Mouse (Mus musculus): ENCODE measurements around the gene Dennd1b.
A peak's percentile ranks its signal among the peaks of the same experiment; 100 is the strongest.

The Dennd1b gene

GRCm38 (mm10) chr1:138962266-138963101, 751 bp upstream of the Dennd1b start:
- DNase-seq (ENCODE audit: low spot score): no peak

- DNase-seq (ENCODE audit: low spot score): no peak
These were observed 728 bp downstream of the Dennd1b start for GRCm38 (mm10) chr1:138963868-138964458.

GRCm38 (mm10) chr1:138965069-138965468, 1.8 kb downstream of the Dennd1b start:
- DNase-seq (ENCODE audit: low spot score): no peak

GRCm38 (mm10) chr1:138965511-138965910, 2.3 kb downstream of the Dennd1b start:
- no peak for DNase-seq (ENCODE audit: low spot score)

GRCm38 (mm10) chr1:138967450-138967849, 4.2 kb downstream of the Dennd1b start:
- no peak for DNase-seq (ENCODE audit: low spot score)

GRCm38 (mm10) chr1:138970053-138970452, 6.8 kb downstream of the Dennd1b start:
- DNase-seq (ENCODE audit: low spot score): no peak

- no peak for DNase-seq (ENCODE audit: low spot score)
These were observed 10.4 kb downstream of the Dennd1b start for GRCm38 (mm10) chr1:138973541-138974224.

GRCm38 (mm10) chr1:138974836-138975235, 11.6 kb downstream of the Dennd1b start:
- DNase-seq (ENCODE audit: low spot score): no peak

- DNase-seq (ENCODE audit: low spot score): no peak
These were observed 12.7 kb downstream of the Dennd1b start for GRCm38 (mm10) chr1:138975945-138976344.

- no peak for DNase-seq (ENCODE audit: low spot score)
These were observed 19.0 kb downstream of the Dennd1b start for GRCm38 (mm10) chr1:138982203-138982602.

- DNase-seq (ENCODE audit: low spot score): no peak
These were observed 19.4 kb downstream of the Dennd1b start for GRCm38 (mm10) chr1:138982611-138983010.

GRCm38 (mm10) chr1:138983064-138983463, 19.8 kb downstream of the Dennd1b start:
- DNase-seq (ENCODE audit: low spot score): no peak

- peak; percentile 65 for DNase-seq (ENCODE audit: low spot score)
These were observed 20.2 kb downstream of the Dennd1b start for GRCm38 (mm10) chr1:138983465-138983864.

- no peak for DNase-seq (ENCODE audit: low spot score)
These were observed 20.9 kb downstream of the Dennd1b start for GRCm38 (mm10) chr1:138984161-138984560.

- DNase-seq (ENCODE audit: low spot score): no peak
These were observed 29.3 kb downstream of the Dennd1b start for GRCm38 (mm10) chr1:138992384-138993138.

- peak; percentile 82 for DNase-seq (ENCODE audit: low spot score)
These were observed 32.6 kb downstream of the Dennd1b start for GRCm38 (mm10) chr1:138995621-138996380.

GRCm38 (mm10) chr1:138996663-138997062, 33.4 kb downstream of the Dennd1b start:
- no peak for DNase-seq (ENCODE audit: low spot score)

GRCm38 (mm10) chr1:139000675-139001379, 37.6 kb downstream of the Dennd1b start:
- no peak for DNase-seq (ENCODE audit: low spot score)

- DNase-seq (ENCODE audit: low spot score): no peak
These were observed 40.3 kb downstream of the Dennd1b start for GRCm38 (mm10) chr1:139003503-139003902.

- no peak for DNase-seq (ENCODE audit: low spot score)
These were observed 42.8 kb downstream of the Dennd1b start for GRCm38 (mm10) chr1:139006000-139006399.

- no peak for DNase-seq (ENCODE audit: low spot score)
These were observed 44.2 kb downstream of the Dennd1b start for GRCm38 (mm10) chr1:139007475-139007874.
